Mouse (Mus musculus): Measurements from ENCODE around the gene Cbr2.

DNA sequence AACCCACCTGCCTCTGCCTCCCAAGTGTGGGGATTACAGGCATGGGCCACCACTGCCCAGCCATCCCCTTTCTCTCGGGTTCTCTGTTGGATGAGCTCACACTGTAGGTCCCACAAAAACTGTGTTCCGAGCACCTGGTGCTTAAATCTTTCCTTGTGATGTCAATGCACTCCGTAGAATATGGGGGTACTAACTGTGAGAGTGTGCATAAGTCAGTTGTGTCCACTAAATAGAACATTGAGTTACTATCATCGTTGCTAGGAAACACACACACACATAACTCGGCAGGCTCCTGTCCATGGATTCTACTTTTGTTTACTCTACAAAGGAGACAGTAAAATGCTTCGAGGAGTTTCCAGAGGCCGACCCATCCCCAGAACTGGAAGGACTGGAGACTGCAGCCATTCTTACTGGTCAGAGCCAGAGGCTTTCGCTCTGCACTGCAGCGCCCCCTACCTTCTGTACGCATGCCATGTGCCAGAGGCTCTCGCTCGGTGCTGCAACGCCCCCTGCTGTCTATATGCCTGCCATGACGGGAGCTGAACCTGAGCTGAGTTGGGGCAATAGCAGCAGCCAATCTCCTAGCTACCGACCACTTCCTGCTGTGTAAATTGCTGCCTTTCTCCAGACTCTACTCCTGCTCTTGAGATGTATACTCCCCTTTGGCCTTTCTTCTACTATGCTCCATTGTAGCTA is 44.0 kb upstream of the Cbr2 start:
- TF ChIP-seq CTCF (IDR thresholded peaks at IDR 0.05; ENCODE audit: low read depth) (peak; percentile 100), EP300 (IDR thresholded peaks at IDR 0.05; ENCODE audit: low read depth) (no peak)
